Mouse (Mus musculus) liver, embryonic 12.5 days (tissue): ENCODE data around the gene Kcnab3. TPM values are rescaled to one million over a fixed set of nuclear protein-coding genes. Genes with fewer than 3 reads are reported as not detected.
A peak's percentile ranks its signal among the peaks of the same experiment; 100 is the strongest.

ENCODE experiments used
- ATAC-seq: fragments of 200-750 bp; cut with Nextera tagmentation; 2 replicates; pipeline ENCODE4 v1.8.0; 2017; ENCODE audit warnings: moderate number of reproducible peaks, mild to moderate bottlenecking, moderate library complexity
- H3K27ac ChIP-seq: fragments of 300-500 bp; sonication (generic); 2 replicates; pipeline ENCODE4 v1.5.1; 2016; ENCODE audit warnings: mild to moderate bottlenecking
- H3K27me3 ChIP-seq: fragments of 300-500 bp; sonication (generic); replicated peaks from 2 replicates; pipeline ENCODE4 v1.6.1; 2016; ENCODE audit warnings: mild to moderate bottlenecking, moderate library complexity
- H3K36me3 ChIP-seq: fragments of 300-500 bp; sonication (generic); 2 replicates; pipeline ENCODE4 v1.6.1; 2016; ENCODE audit warnings: mild to moderate bottlenecking, moderate library complexity
- H3K4me1 ChIP-seq: fragments of 300-500 bp; sonication (generic); 2 replicates; pipeline ENCODE4 v1.6.1; 2016
- H3K4me2 ChIP-seq: fragments of 300-500 bp; sonication (generic); 2 replicates; pipeline ENCODE4 v1.6.1; 2016; ENCODE audit warnings: mild to moderate bottlenecking, moderate library complexity
- H3K4me3 ChIP-seq: fragments of 300-500 bp; sonication (generic); 2 replicates; pipeline ENCODE4 v1.5.1; 2016; ENCODE audit warnings: mild to moderate bottlenecking, moderate library complexity
- H3K9ac ChIP-seq: fragments of 300-500 bp; sonication (generic); 2 replicates; pipeline ENCODE4 v1.6.1; 2016; ENCODE audit warnings: mild to moderate bottlenecking, moderate library complexity
- H3K9me3 ChIP-seq: fragments of 300-500 bp; sonication (generic); replicated peaks from 2 replicates; pipeline ENCODE4 v1.6.1; 2016; ENCODE audit warnings: mild to moderate bottlenecking, moderate library complexity
- WGBS: fragments of 180-500 bp; shearing (Covaris S2); methylation state at CpG from one replicate; pipeline ENCODE4 v1.1.7; 2016; ENCODE audit not compliant: insufficient replicate concordance; 5-methylcytosine and 5-hydroxymethylcytosine counted together
- polyA plus RNA-seq: library from polyadenylated mRNA; unstranded; fragments of >200 nt; fragmentation: Nextera tagmentation; extraction: Ambion mirVana; gene quantifications from 2 replicates; pipeline ENCODE4 v1.2.1, GENCODE M21; 2016

Gene Kcnab3
- polyA plus RNA-seq, 1 experiment from 2014 or later = 0.24 TPM

GRCm38 (mm10) chr11:69372780-69373170, 46.7 kb downstream of the Kcnab3 start:
- Histone ChIP-seq H3K9me3 (no peaks in the 10 kb centered on the region), H3K27me3 (peaks cover 30% of the 10 kb centered on the region), H3K9ac (peak overlapping the region; percentile 56; the same call in 1 of the 2 replicates), H3K4me3 (peak overlapping the region; percentile 43), H3K27ac (peak overlapping the region; percentile 88), H3K4me2 (peak overlapping the region; percentile 66), H3K36me3 (no peaks in the 10 kb centered on the region), H3K4me1 (peaks cover 86% of the 10 kb centered on the region)
- no peak for ATAC-seq
- 50% methylated on average over 3 of the region's 3 CpGs for WGBS

DNA sequence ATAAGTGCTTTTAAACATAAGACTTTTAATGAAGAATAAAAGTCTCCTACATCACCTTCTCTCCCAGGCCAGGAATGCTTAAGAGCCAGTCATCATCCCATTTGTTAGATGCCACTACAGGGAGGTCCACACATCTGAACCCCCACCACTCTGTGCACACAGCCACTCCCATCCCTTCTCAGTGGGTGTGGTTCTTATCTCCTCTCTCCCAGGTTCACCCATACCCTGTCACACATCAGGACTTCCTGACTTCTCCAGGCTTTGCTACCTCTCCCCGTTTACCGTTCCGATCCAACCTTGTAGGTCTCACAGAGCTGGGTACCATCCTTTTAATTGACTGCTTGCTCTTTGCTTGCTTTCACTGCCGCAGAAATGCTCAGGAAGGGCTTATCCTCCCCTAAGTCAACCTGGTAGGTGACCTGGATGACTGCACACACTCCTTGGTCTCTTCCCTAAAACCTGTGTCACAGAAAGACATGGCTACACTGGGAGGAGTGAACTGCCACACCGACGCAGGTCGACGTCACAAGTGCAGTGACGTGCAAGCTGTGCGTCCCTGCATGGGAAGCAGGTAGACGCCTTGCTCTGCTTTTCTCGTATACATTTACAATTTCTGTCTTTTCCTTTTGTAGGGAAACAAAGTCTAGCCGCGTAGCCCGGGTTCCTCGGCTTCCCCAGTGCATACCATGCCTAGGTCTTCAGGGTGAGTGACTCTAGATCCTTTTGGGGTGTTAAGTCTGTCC, 47.3 kb downstream of the Kcnab3 start:
- peak overlapping the region; percentile 43 for H3K4me3 ChIP-seq
- H3K9ac ChIP-seq = peak overlapping the region; percentile 56
- H3K36me3 ChIP-seq = no peaks in the 10 kb centered on the region
- peaks cover 23% of the 10 kb centered on the region for H3K27me3 ChIP-seq
- no peaks in the 10 kb centered on the region for H3K9me3 ChIP-seq
- H3K4me1 ChIP-seq = peaks cover 83% of the 10 kb centered on the region
- ATAC-seq = peak; percentile 97
- peak overlapping the region; percentile 88 for H3K27ac ChIP-seq
- peak overlapping the region; percentile 66 for H3K4me2 ChIP-seq
- 58% methylated on average over 16 of the region's 16 CpGs for WGBS

DNA sequence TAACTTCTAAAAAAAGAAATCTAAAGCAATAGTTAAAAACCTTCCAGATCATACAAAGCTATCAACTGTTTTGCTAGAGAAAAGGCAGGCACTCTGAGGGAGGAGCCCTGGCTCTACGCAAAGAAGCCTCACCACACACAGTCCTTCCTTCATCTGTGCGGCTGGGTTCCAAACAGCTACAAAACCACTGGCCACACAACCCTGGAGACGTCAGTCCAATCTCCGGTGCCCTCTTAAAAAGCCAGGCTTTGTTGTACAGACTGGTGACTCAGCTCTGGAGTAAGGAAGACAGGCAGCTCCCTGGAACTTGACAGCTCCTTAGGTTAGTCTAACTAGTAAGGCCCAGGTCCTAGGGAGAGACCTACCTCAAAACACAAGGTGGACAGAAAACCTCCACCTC, 49.6 kb downstream of the Kcnab3 start:
- Histone ChIP-seq H3K27ac (no peak overlapping the region), H3K27me3 (0 out of 2 replicates have a peak, but pooled peaks cover 5% of the 10 kb centered on the region), H3K4me3 (no peak overlapping the region), H3K36me3 (no peaks in the 10 kb centered on the region), H3K4me2 (no peak overlapping the region), H3K9ac (no peak overlapping the region), H3K9me3 (no peaks in the 10 kb centered on the region), H3K4me1 (peaks cover 69% of the 10 kb centered on the region)
- WGBS = 65% methylated on average over 4 of the region's 4 CpGs
- no peak for ATAC-seq

GRCm38 (mm10) chr11:69377766-69378165, 51.7 kb downstream of the Kcnab3 start:
- Histone ChIP-seq H3K36me3 (no peaks in the 10 kb centered on the region), H3K4me3 (no peak overlapping the region), H3K27me3 (no peaks in the 10 kb centered on the region), H3K9ac (no peak overlapping the region), H3K27ac (peak overlapping the region; percentile 45; the same call in 1 of the 2 replicates), H3K4me2 (no peak overlapping the region), H3K4me1 (peaks cover 47% of the 10 kb centered on the region), H3K9me3 (no peaks in the 10 kb centered on the region)
- 59% methylated on average over 3 of the region's 3 CpGs for WGBS
- no peak for ATAC-seq

- Histone ChIP-seq H3K4me2 (no peak overlapping the region), H3K4me3 (no peak overlapping the region), H3K27ac (peak overlapping the region; percentile 32; the same call in 1 of the 2 replicates), H3K27me3 (no peaks in the 10 kb centered on the region), H3K9me3 (no peaks in the 10 kb centered on the region), H3K4me1 (peaks cover 29% of the 10 kb centered on the region), H3K36me3 (no peaks in the 10 kb centered on the region), H3K9ac (peak overlapping the region; percentile 10; the same call in 1 of the 2 replicates)
- 43% methylated on average over 3 of the region's 3 CpGs for WGBS
- no peak for ATAC-seq
Measured at GRCm38 (mm10) chr11:69379600-69379999, 53.5 kb downstream of the Kcnab3 start.

GRCm38 (mm10) chr11:69381356-69381755, 55.3 kb downstream of the Kcnab3 start:
- Histone ChIP-seq H3K27me3 (no peaks in the 10 kb centered on the region), H3K9me3 (no peaks in the 10 kb centered on the region), H3K4me1 (peaks cover 20% of the 10 kb centered on the region), H3K4me2 (no peak overlapping the region), H3K4me3 (no peak overlapping the region), H3K36me3 (no peaks in the 10 kb centered on the region), H3K9ac (no peak overlapping the region), H3K27ac (no peak overlapping the region)
- 73% methylated on average over 6 of the region's 6 CpGs for WGBS
- ATAC-seq = no peak

Other genes starting within 250 kb of the Kcnab3 start
- 26.3 and 27.5 TPM in 2 replicates for gene Vamp2, start 237.8 kb upstream of the Kcnab3 start, polyA plus RNA-seq
- 2.5 and 4.0 TPM in 2 replicates for gene Per1, start 231.0 kb upstream of the Kcnab3 start, polyA plus RNA-seq
- 0.44 and 0.46 TPM in 2 replicates for gene Hes7, start 205.9 kb upstream of the Kcnab3 start, polyA plus RNA-seq
- gene 9130213A22Rik, start 203.7 kb upstream of the Kcnab3 start, polyA plus RNA-seq = 0.14 TPM in 1 of 2 replicates, not detected in the other
- gene Aloxe3, start 200.4 kb upstream of the Kcnab3 start, polyA plus RNA-seq = not detected in 2 replicates
- gene Alox12b, start 169.3 kb upstream of the Kcnab3 start, polyA plus RNA-seq = not detected in 2 replicates
- gene Alox8, start 128.4 kb upstream of the Kcnab3 start, polyA plus RNA-seq = not detected in 2 replicates
- not detected in 2 replicates for gene Gucy2e, start 89.2 kb upstream of the Kcnab3 start, polyA plus RNA-seq
- gene Cntrob, start 2.5 kb upstream of the Kcnab3 start, polyA plus RNA-seq = 13.1 and 13.9 TPM in 2 replicates
- gene Trappc1, start 2.3 kb upstream of the Kcnab3 start, polyA plus RNA-seq = 90.4 and 90.9 TPM in 2 replicates
- gene Rnf227, start 14.2 kb downstream of the Kcnab3 start, polyA plus RNA-seq = 1.5 and 1.7 TPM in 2 replicates
- 4.7 and 6.4 TPM in 2 replicates for gene Chd3, start 43.1 kb downstream of the Kcnab3 start, polyA plus RNA-seq
- 111 and 119 TPM in 2 replicates for gene Naa38, start 69.2 kb downstream of the Kcnab3 start, polyA plus RNA-seq
- 15.1 and 15.7 TPM in 2 replicates for gene Cyb5d1, start 69.4 kb downstream of the Kcnab3 start, polyA plus RNA-seq
- 14.4 and 15.4 TPM in 2 replicates for gene Tmem88, start 72.0 kb downstream of the Kcnab3 start, polyA plus RNA-seq
- 7.1 and 7.5 TPM in 2 replicates for gene Kdm6b, start 87.4 kb downstream of the Kcnab3 start, polyA plus RNA-seq
- gene Dnah2, start 222.9 kb downstream of the Kcnab3 start, polyA plus RNA-seq = 0.06 and 0.17 TPM in 2 replicates
- 1.7 and 2.3 TPM in 2 replicates for gene Efnb3, start 233.9 kb downstream of the Kcnab3 start, polyA plus RNA-seq